Mouse (Mus musculus) hindbrain, embryonic 10.5 days (tissue): ENCODE results near the gene Man1a. TPM values are rescaled to one million over a fixed set of nuclear protein-coding genes. Genes with fewer than 3 reads are reported as not detected.

ENCODE experiments used
- DNase-seq: peaks from one replicate; pipeline ENCODE4 v3.0.0-alpha.2; 2017; ENCODE audit warnings: low spot score
- H3K27ac ChIP-seq: fragments of 300-500 bp; sonication (generic); 2 replicates; pipeline ENCODE4 v1.5.1; 2016; ENCODE audit warnings: mild to moderate bottlenecking, moderate library complexity
- H3K27me3 ChIP-seq: fragments of 300-500 bp; sonication (generic); 2 replicates; pipeline ENCODE4 v1.6.1; 2016; ENCODE audit warnings: mild to moderate bottlenecking; ENCODE audit not compliant: poor library complexity, insufficient read depth, severe bottlenecking
- H3K36me3 ChIP-seq: fragments of 300-500 bp; sonication (generic); 2 replicates; pipeline ENCODE4 v1.6.1; 2016; ENCODE audit warnings: mild to moderate bottlenecking, moderate library complexity
- H3K4me1 ChIP-seq: fragments of 300-500 bp; sonication (generic); replicated peaks from 2 replicates; pipeline ENCODE4 v1.6.1; 2016; ENCODE audit warnings: mild to moderate bottlenecking
- H3K4me3 ChIP-seq: fragments of 300-500 bp; sonication (generic); 2 replicates; pipeline ENCODE4 v1.5.1; 2016; ENCODE audit warnings: mild to moderate bottlenecking, moderate library complexity
- H3K9me3 ChIP-seq: fragments of 300-500 bp; sonication (generic); 2 replicates; pipeline ENCODE4 v1.6.1; 2016; ENCODE audit warnings: mild to moderate bottlenecking, moderate library complexity
- WGBS: fragments of 180-500 bp; shearing (Covaris S2); methylation state at CpG from one replicate; pipeline ENCODE4 v1.1.7; 2016; 5-methylcytosine and 5-hydroxymethylcytosine counted together
- polyA plus RNA-seq: library from polyadenylated mRNA; unstranded; fragments of >200 nt; fragmentation: Nextera tagmentation; extraction: Ambion mirVana; gene quantifications from 2 replicates; pipeline ENCODE4 v1.2.1, GENCODE M21; 2016

Man1a gene
- polyA plus RNA-seq, 1 experiment from 2014 or later = 2.1 TPM

DNA sequence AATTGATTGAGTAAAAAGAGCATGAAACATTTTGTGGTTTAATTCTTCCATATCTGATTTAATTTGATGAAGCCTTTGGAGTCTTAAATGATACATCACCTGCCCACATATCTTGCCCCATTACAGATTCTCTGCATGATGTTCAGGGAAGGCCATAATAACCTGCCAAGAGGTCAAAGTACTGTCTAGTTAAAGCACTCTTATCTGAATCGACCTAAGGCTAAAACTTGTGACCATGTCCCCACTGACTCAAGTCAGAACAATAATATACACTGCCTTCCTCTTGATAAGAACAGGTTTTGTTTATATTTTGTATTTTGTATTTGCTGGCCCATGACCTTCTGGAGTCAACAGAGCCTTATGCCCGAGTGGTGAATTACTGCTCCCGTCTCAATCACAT is 154.2 kb downstream of the Man1a start:
- no peaks in the 10 kb centered on the region for H3K4me1 ChIP-seq
- 92% methylated on average over 3 of the region's 3 CpGs for WGBS
- H3K36me3 ChIP-seq = no peaks in the 10 kb centered on the region
- H3K27me3 ChIP-seq = no peaks in the 10 kb centered on the region
- H3K9me3 ChIP-seq = no peaks in the 10 kb centered on the region
- no peak for DNase-seq
- H3K4me3 ChIP-seq = no peak overlapping the region
- H3K27ac ChIP-seq = no peak overlapping the region

DNA sequence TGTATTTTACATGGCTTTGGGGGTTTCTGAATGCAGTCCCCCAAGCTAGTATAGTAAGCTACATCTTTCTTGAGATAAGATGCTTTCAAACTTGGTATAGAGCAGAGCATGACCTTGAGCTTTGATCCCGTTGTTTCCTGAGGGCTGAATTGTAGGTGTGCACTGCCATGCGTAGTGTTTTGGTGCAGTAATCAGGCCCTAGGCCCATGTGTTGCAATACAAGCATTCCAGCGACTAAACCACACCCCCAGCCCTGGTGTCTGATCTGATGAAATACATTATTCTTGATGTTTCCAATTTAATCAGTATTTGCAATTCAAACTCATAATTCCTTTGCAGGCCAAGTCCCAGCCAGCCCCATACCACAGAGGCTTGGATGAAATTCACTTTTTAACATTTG is 158.9 kb downstream of the Man1a start:
- no peaks in the 10 kb centered on the region for H3K9me3 ChIP-seq
- H3K36me3 ChIP-seq = no peaks in the 10 kb centered on the region
- 87% methylated on average over 3 of the region's 3 CpGs for WGBS
- no peaks in the 10 kb centered on the region for H3K27me3 ChIP-seq
- H3K27ac ChIP-seq = no peak overlapping the region
- no peak overlapping the region for H3K4me3 ChIP-seq
- no peak for DNase-seq
- H3K4me1 ChIP-seq = no peaks in the 10 kb centered on the region

DNA sequence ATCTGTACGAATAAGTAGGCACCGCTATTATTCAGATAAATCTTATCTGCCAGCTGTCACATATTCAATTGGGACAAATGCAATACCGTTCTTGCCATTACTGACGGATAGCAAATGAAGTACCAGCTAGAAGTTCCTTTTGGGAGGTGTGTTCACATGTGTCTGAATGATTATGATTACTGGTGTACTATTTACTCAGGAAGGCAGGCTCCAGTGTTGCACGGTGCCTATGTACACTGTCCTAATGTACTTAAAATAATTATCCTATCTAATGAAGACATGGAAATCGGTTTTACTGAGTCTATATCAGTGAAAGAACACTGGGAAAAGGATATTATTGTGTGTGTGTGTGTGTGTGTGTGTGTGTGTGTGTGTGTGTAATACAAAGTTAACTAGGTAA is 160.7 kb downstream of the Man1a start:
- Histone ChIP-seq H3K36me3 (no peaks in the 10 kb centered on the region), H3K27me3 (no peaks in the 10 kb centered on the region), H3K4me3 (no peak overlapping the region), H3K9me3 (no peaks in the 10 kb centered on the region), H3K27ac (no peak overlapping the region), H3K4me1 (no peaks in the 10 kb centered on the region)
- 84% methylated on average over 6 of the region's 6 CpGs for WGBS
- no peak for DNase-seq

DNA sequence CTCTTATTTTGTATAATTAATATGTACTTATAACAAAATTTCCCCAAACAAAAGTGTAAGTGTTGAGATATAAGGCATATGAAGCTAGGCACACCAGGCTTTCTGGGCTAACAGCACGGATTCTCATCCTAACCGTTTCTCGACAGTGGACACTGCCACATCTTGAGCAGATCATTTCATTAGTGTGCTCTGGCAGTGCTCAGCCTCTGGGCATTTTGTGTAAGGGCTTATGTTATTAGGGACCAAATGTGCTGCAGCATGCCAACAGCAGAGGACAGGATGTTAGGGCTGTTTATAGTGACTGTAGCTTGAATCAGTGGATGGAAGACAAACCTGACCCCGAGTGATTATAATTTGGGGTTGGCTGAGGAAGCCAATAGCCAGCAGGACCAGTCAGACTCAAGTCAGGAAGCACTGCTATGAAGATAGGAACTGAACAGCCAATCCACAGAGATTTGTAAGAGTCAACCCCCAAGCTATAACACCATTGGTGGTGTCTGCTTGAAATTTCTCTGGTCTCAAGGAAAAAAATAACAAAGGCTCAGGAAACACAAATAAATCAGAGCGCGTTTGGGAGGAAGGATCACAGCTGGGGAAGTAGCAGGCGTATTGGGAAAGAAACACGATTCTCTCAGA is 161.3 kb downstream of the Man1a start:
- Histone ChIP-seq H3K4me3 (no peak overlapping the region), H3K27me3 (no peaks in the 10 kb centered on the region), H3K9me3 (no peaks in the 10 kb centered on the region), H3K4me1 (no peaks in the 10 kb centered on the region), H3K36me3 (no peaks in the 10 kb centered on the region), H3K27ac (no peak overlapping the region)
- DNase-seq = no peak
- WGBS = 79% methylated on average over 8 of the region's 8 CpGs

DNA sequence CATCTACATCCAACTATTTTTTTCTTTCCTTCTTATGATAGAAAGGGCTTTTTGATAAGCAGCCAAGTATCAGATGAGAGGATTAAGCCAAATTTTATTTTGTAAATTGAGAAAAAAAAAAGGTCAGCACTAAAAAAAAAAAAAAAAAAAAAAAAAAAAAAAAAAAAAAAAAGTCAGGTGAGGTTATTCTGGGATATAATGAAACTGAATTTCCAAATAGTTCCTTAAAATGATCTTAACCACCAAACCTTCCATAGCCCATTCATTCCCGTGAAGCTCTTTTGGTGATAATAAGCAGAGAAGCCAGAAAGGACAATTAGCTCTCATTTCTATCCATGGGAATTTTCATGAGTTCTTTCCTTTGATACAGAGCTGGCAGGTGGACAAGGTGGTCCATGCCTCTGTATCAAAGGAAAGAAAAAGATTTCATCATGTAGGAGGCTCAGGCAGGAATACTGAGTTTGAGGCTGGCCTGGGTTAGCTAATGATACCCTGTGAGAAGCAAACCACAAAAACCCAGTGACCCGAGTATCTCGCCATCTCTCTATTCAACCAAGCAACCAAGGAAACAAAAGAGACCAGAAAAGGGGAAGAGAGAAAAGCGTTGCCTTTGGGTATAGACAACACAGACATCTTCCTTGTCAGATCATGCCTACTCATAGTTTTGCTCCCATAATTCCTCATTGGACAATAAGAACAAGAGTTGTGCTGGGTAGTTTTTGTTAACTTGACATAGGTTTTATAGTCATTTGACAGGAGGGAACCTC is 162.7 kb downstream of the Man1a start:
- DNase-seq = no peak
- no peak overlapping the region for H3K4me3 ChIP-seq
- no peak overlapping the region for H3K27ac ChIP-seq
- H3K27me3 ChIP-seq = no peaks in the 10 kb centered on the region
- H3K4me1 ChIP-seq = no peaks in the 10 kb centered on the region
- no peaks in the 10 kb centered on the region for H3K36me3 ChIP-seq
- 86% methylated on average over 4 of the region's 4 CpGs for WGBS
- no peaks in the 10 kb centered on the region for H3K9me3 ChIP-seq

DNA sequence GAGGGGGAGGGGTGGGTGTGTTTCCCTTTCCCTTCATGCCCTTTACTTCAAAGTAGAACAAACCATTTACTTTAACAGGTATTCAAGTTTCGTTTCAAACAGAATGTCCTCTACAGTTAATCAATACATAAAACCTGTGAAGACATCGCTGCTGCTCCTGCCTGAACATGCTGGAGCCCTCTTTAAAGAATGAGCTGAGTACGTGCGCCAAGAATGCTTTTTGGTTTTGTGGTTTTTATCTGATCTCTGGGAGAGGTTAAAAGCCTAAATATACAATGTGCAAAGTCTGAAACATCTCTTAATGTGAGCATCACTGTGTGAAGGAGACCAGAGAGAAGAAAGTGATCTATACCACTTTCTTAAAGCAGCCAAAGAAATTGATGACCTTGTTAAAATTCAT is 186.9 kb downstream of the Man1a start:
- H3K9me3 ChIP-seq = no peaks in the 10 kb centered on the region
- H3K4me1 ChIP-seq = no peaks in the 10 kb centered on the region
- WGBS = 84% methylated on average over 4 of the region's 4 CpGs
- no peaks in the 10 kb centered on the region for H3K27me3 ChIP-seq
- H3K36me3 ChIP-seq = no peaks in the 10 kb centered on the region
- H3K27ac ChIP-seq = no peak overlapping the region
- no peak for DNase-seq
- H3K4me3 ChIP-seq = no peak overlapping the region

DNA sequence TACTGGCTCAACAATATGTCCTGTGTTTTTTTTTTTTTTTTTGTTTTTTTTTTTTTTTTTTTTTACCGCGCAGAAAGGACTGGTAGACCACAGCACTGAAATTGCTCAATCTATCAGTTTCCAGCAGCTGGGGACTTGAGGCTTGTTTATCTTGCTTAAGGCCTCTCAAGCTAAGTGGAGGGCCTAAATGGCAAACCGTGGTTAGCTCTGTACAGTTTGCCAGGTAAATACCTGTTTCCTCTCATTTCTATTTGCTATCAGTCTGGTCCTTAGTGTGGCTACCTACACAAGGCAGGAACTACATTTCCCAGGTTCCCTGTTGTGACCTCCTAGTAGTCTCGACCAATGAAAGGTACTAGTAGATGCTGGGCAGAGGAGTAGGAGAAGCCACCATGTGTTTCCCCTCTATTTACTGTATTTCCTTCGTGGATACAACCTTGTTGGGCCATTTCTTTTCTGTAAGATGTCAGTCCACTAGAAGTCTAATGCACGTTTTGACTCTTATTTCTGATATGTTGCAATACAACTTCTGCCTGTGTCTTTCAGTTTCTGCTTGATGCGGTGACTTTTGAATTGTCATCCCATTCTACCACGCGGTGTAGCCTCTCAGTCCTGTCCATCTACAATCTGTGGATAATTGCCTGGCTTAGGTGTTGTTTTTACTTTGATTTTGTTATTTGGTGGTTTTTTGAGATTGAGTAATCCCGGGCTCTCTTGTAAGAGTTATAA is 187.9 kb downstream of the Man1a start:
- H3K9me3 ChIP-seq = no peaks in the 10 kb centered on the region
- WGBS = 86% methylated on average over 10 of the region's 10 CpGs
- H3K4me1 ChIP-seq = no peaks in the 10 kb centered on the region
- H3K27ac ChIP-seq = no peak overlapping the region
- DNase-seq = no peak
- no peaks in the 10 kb centered on the region for H3K27me3 ChIP-seq
- no peak overlapping the region for H3K4me3 ChIP-seq
- no peaks in the 10 kb centered on the region for H3K36me3 ChIP-seq

DNA sequence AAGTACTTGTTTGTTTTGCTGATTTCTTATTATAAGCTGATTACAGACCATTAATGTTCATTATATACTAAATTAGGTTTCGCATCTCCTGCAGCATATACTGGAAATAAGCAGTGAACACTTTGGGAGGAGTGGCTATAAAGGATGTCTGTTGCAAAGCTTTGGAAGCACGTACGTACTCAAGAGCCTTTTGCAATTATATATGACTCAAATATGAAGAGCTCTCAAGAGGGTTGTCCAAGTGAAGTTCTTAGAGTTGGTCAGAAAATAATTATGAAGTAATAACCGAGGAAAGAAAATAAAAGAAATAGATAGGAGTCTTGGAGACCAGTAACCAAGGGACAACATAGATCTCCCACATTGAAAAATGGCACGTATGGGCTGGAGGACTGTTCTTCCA is 189.9 kb downstream of the Man1a start:
- 86% methylated on average over 5 of the region's 5 CpGs for WGBS
- no peak for DNase-seq

DNA sequence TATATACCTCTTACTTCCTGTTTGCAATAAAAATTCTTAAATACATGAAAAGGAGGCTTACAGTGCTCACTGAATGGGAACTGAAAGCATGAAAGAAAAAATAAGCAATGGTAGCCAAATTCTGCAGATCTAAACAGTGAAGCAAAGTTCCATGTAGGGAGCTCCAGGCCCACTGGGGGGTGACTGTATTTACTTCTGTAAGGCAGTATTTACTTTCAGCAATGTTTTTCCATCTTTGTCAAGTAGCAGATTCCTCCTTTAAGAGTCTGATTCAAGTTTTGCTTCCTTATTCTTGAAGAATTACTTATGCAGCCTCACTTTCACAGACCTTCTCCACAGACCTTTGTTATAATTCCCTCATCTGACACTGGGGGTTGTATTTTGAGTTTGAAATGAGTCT is 195.1 kb downstream of the Man1a start:
- no peaks in the 10 kb centered on the region for H3K4me1 ChIP-seq
- H3K27me3 ChIP-seq = no peaks in the 10 kb centered on the region
- H3K4me3 ChIP-seq = no peak overlapping the region
- H3K9me3 ChIP-seq = no peaks in the 10 kb centered on the region
- H3K27ac ChIP-seq = no peak overlapping the region
- no peak for DNase-seq
- no peaks in the 10 kb centered on the region for H3K36me3 ChIP-seq

More for the DNA sequence above, 189.9 kb downstream of the Man1a start:
- no peaks in the 10 kb centered on the region for H3K4me1 ChIP-seq
- H3K36me3 ChIP-seq = no peaks in the 10 kb centered on the region
- no peaks in the 10 kb centered on the region for H3K9me3 ChIP-seq
- H3K4me3 ChIP-seq = no peak overlapping the region
- no peaks in the 10 kb centered on the region for H3K27me3 ChIP-seq
- no peak overlapping the region for H3K27ac ChIP-seq

DNA sequence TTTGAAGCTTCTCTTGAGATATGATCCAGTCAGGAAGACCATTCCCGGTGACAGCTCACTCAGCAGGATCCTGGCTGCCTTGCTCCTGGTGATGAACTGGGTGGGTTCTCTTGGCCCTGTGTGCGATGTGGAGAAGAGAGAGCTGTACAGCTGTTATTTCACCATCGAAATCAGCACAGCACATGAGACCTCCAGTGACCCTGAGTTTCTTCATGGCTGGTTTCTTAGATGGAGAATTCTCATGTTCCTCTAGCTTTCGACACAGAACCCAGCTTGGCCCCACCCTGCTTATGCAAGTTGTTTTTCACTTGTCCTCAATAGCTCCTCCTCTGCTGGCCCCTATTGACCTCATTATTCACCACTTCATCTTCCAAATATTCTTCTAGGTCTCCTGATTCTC is 200.5 kb downstream of the Man1a start:
- no peaks in the 10 kb centered on the region for H3K36me3 ChIP-seq
- H3K27me3 ChIP-seq = no peaks in the 10 kb centered on the region
- WGBS = 89% methylated on average over 4 of the region's 4 CpGs
- no peak overlapping the region for H3K27ac ChIP-seq
- no peak overlapping the region for H3K4me3 ChIP-seq
- H3K9me3 ChIP-seq = no peaks in the 10 kb centered on the region
- DNase-seq = no peak
- H3K4me1 ChIP-seq = no peaks in the 10 kb centered on the region

DNA sequence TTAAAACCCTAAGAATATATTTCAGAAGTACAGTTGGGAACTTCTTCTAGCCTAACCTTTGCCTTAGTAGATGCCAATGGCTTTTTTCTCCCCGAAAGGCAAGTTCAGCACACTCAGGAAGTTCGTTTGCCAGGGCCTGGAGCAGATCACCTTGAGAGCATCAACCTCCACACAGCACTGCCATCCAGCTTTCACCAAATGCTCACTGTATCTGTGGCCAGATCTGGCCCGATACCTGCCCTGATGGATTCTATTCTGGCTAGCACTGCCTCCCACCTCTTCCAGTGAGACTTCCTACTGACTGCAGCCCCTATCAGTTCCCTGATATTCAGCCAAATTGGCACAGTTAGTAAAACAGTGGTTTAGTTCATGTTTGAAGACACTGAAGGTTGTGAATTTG is 202.2 kb downstream of the Man1a start:
- no peak overlapping the region for H3K4me3 ChIP-seq
- no peak overlapping the region for H3K27ac ChIP-seq
- H3K36me3 ChIP-seq = no peaks in the 10 kb centered on the region
- H3K4me1 ChIP-seq = no peaks in the 10 kb centered on the region
- no peaks in the 10 kb centered on the region for H3K9me3 ChIP-seq
- no peaks in the 10 kb centered on the region for H3K27me3 ChIP-seq
- no peak for DNase-seq
- 83% methylated on average over 3 of the region's 3 CpGs for WGBS

DNA sequence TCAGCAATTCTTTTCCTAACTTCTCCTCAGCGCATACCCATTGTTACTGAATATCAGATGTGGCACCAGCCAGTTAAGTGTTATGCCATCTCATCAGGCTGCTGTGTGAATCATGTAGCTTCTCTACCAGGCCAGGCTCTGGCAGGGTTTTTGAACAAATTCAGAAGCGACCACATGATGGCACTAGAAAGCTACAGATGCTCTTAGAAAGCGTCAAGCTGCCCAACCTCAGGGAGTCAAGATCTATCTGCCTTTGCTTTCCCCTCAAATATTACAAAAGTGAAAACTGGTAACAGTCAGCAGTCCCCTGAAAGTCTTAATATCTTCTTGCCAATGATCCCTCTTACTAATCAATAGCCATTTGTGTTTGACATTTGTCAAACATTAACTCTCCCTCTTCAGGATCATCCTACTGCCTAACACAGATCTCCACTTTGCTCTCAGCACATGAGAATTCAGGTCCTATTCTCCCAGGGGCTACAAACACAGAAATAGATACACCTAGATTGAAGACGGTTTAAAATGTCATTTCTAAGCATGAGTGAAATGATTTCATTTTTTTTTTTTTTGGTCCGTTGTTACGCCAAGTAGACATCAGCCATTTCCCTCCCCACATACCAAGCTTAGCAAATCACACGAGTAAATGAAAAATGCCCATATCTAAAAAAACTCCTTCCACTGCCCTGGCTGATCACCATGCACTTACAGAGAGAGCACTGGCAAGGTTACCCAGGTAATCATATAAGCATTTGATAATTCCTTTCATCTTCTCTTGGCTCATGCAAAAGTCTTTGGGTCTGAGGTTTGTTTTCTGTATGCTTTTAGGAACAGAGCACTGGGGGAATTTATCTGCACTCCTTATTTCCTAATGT is 212.7 kb downstream of the Man1a start:
- Histone ChIP-seq H3K4me1 (no peaks in the 10 kb centered on the region), H3K4me3 (no peak overlapping the region), H3K9me3 (no peaks in the 10 kb centered on the region), H3K27ac (no peak overlapping the region), H3K36me3 (no peaks in the 10 kb centered on the region), H3K27me3 (no peaks in the 10 kb centered on the region)
- DNase-seq = peak; percentile 46
- 60% methylated on average over 7 of the region's 7 CpGs for WGBS
